Comparison of ENCODE assay signal across 8 mouse cellular contexts in genomic region chr11:53479783-53480301, GRCm38 (mm10). TPM values are rescaled to one million over a fixed set of nuclear protein-coding genes. Genes with fewer than 3 reads are reported as not detected.
DNase-seq lines count a peak whose midpoint lies in the region; ATAC-seq lines count a peak whose summit lies in the region.

Gene Gm9945 (plus strand): TSS chr11:53480166.
Gene Sowaha (minus strand): TSS chr11:53480274.

- WGBS in intestine, embryonic 14.5 days, result 2% methylated on average over 39 of the region's 40 CpGs

- 0 out of 2 replicates have a peak within 1 kb of the TSS, but pooled peaks have one; percentile 16 for H3K9ac ChIP-seq in intestine, embryonic 14.5 days (ENCODE audit: low read length)

- peak within 1 kb of the TSS; percentile 36 for H3K4me3 ChIP-seq in intestine, embryonic 14.5 days (ENCODE audit: low read depth, low read length)

- no peaks in the 10 kb centered on the region for H3K36me3 ChIP-seq in intestine, embryonic 14.5 days (ENCODE audit: control insufficient read depth, insufficient read depth, low read length)

- DNase-seq in ES-CJ7 (ENCODE audit: low read depth, low spot score) (peak; percentile 77), ZHBTc4 (ENCODE audit: low read depth, low spot score) (peak; percentile 74)
- DNase-seq in intestine, embryonic 14.5 days (ENCODE audit: low spot score), result peak; percentile 71
- DNase-seq in left cerebral cortex, adult 9 months (ENCODE audit: low spot score in 2 of 2), result peak; percentile 69 to 77
- peak; percentile 34 to 54 for DNase-seq in lung, postnatal 4 days
- DNase-seq in spleen, postnatal 36 days (ENCODE audit: low spot score in 2 of 2), result peak; percentile 33 to 64
- no peak for DNase-seq in ovary, postnatal 14 days (ENCODE audit: low spot score)

- no peak within 1 kb of the TSS for H3K27ac ChIP-seq in intestine, embryonic 14.5 days (ENCODE audit: low read depth)

- ATAC-seq in erythroblast, adult 5-6 weeks (replicated peaks; ENCODE audit: low FRiP score, poor library complexity, severe bottlenecking), result peak; percentile 66
- peak; percentile 70 for ATAC-seq in intestine, embryonic 14.5 days (replicated peaks; ENCODE audit: low FRiP score, low TSS enrichment, low read depth)

- peaks cover 65% of the 10 kb centered on the region for H3K27me3 ChIP-seq in intestine, embryonic 14.5 days (replicated peaks; ENCODE audit: control insufficient read depth, insufficient read depth, low read length)

- 0 out of 2 replicates have a peak, but pooled peaks cover 4% of the 10 kb centered on the region for H3K9me3 ChIP-seq in intestine, embryonic 14.5 days (ENCODE audit: control insufficient read depth, low read length)

- H3K4me1 ChIP-seq in intestine, embryonic 14.5 days (replicated peaks; ENCODE audit: control insufficient read depth, insufficient read depth, low read length), result peaks cover 4% of the 10 kb centered on the region; the same call in 1 of the 2 replicates

- H3K4me2 ChIP-seq in intestine, embryonic 14.5 days (ENCODE audit: low read length), result peak within 1 kb of the TSS; percentile 62

RNA-seq across cellular contexts. Expression of gene Gm9945, which starts in this region (rescaled TPM):
- total RNA-seq in erythroblast, adult 5-6 weeks (2015; ENCODE audit: low replicate concordance), result 2.3 and 2.5 TPM in 2 replicates
- 5.2 and 6.7 TPM in 2 replicates for total RNA-seq in erythroblast, adult 5-6 weeks (2017; ENCODE audit: low replicate concordance)
- not detected in 2 replicates for polyA plus RNA-seq in intestine, embryonic 14.5 days (2014; fragmentation: Nextera tagmentation; extraction: Ambion mirVana)

RNA-seq across cellular contexts. Expression of gene Sowaha, which starts in this region (rescaled TPM):
- 178 and 210 TPM in 2 replicates for total RNA-seq in erythroblast, adult 5-6 weeks (2015; ENCODE audit: low replicate concordance)
- total RNA-seq in erythroblast, adult 5-6 weeks (2017; ENCODE audit: low replicate concordance), result 298 and 357 TPM in 2 replicates
- 0.09 and 0.28 TPM in 2 replicates for polyA plus RNA-seq in intestine, embryonic 14.5 days (2014; fragmentation: Nextera tagmentation; extraction: Ambion mirVana)

Comparison
In these comparisons a context has a peak if more than half of its experiments do, and no peak if none do; other contexts are left out.
1. Peak in DNase-seq, ATAC-seq, H3K4me3 ChIP-seq, H3K9ac ChIP-seq and H3K4me2 ChIP-seq in intestine, embryonic 14.5 days; RNA of the genes that start here not detected or under 1 TPM.